In the genomic region with DNA sequence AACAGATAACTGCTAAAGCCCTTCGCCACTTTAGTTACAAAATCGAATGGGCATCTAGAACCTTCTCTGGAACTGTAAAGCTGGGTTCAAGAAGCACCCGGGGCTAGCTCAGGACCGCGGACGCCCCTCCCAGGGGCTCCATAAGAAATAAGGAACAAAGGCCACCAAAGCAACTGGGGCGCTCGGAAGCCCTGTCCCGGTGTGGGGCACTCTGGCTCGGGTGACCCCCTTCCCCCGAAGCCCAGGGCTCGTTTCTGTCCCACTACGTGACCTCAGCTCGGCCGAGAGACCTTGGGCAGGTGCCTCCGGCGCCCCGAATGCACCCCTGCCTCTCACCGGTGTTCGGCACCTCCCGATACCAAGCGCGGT, we compare ENCODE assay signal across 8 mouse cellular contexts. TPM values are rescaled to one million over a fixed set of nuclear protein-coding genes. Genes with fewer than 3 reads are reported as not detected.
DNase-seq lines count a peak whose midpoint lies in the region; ATAC-seq lines count a peak whose summit lies in the region.

No protein-coding gene starts in this region.

- peaks cover 29% of the 10 kb centered on the region for H3K36me3 ChIP-seq in heart, embryonic 14.5 days (ENCODE audit: control insufficient read depth, insufficient read depth, low read length)
- H3K36me3 ChIP-seq in hindbrain, embryonic 11.5 days (ENCODE audit: control insufficient read depth, insufficient read depth, low read length), result 0 out of 2 replicates have a peak, but pooled peaks cover 3% of the 10 kb centered on the region
- H3K36me3 ChIP-seq in midbrain, embryonic 11.5 days (ENCODE audit: control insufficient read depth, insufficient read depth, low read length), result peaks cover 16% of the 10 kb centered on the region; the same call in 1 of the 2 replicates

- peaks cover 8 to 29% of the 10 kb centered on the region in 2 experiments for H3K4me1 ChIP-seq in heart, embryonic 14.5 days (ENCODE audit: control insufficient read depth in 2 of 2, insufficient read depth in 2 of 2, low read length in 2 of 2)
- no peaks in the 10 kb centered on the region for H3K4me1 ChIP-seq in hindbrain, embryonic 11.5 days (replicated peaks; ENCODE audit: control insufficient read depth, insufficient read depth, low read length)
- H3K4me1 ChIP-seq in midbrain, embryonic 11.5 days (ENCODE audit: control insufficient read depth, insufficient read depth, low read length), result peaks cover 9% of the 10 kb centered on the region; the same call in 1 of the 2 replicates

- 1% methylated on average over 23 of the region's 23 CpGs for WGBS in heart, embryonic 14.5 days
- WGBS in hindbrain, embryonic 11.5 days, result 0% methylated on average over 23 of the region's 23 CpGs
- WGBS in midbrain, embryonic 11.5 days, result 2% methylated on average over 23 of the region's 23 CpGs

- peak; percentile 44; the same call in 1 of the 2 replicates for ATAC-seq in heart, embryonic 14.5 days (ENCODE audit: insufficient number of reproducible peaks, insufficient read depth, low FRiP score, low read depth)
- peak; percentile 74 for ATAC-seq in hindbrain, embryonic 11.5 days (ENCODE audit: low FRiP score)
- ATAC-seq in midbrain, embryonic 11.5 days (ENCODE audit: low FRiP score), result no peak; the same call in 1 of the 2 replicates

- intact Hi-C loops in heart, postnatal 36 days (cut with DNase I), result loop anchor here (1.0 to 2.0 kb wide), 2 partner anchors 23 to 64 kb away; no protein-coding TSS in a partner anchor

- H3K4me3 ChIP-seq in heart, embryonic 14.5 days (ENCODE audit: control insufficient read depth in 1 of 2, insufficient read depth in 1 of 2, low read depth in 1 of 2, low read length in 2 of 2), result peak overlapping the region; percentile 77 to 79
- H3K4me3 ChIP-seq in hindbrain, embryonic 11.5 days (ENCODE audit: low read depth, low read length), result peak overlapping the region; percentile 78
- peak overlapping the region; percentile 55 for H3K4me3 ChIP-seq in midbrain, embryonic 11.5 days (ENCODE audit: low read depth, low read length)

- H3K27me3 ChIP-seq in heart, embryonic 14.5 days (ENCODE audit: control insufficient read depth, insufficient read depth, low read length), result no peaks in the 10 kb centered on the region
- H3K27me3 ChIP-seq in hindbrain, embryonic 11.5 days (ENCODE audit: control insufficient read depth, insufficient read depth, low read length), result no peaks in the 10 kb centered on the region
- H3K27me3 ChIP-seq in midbrain, embryonic 11.5 days (ENCODE audit: control insufficient read depth, insufficient read depth, low read length), result no peaks in the 10 kb centered on the region

- peak overlapping the region; percentile 79 for H3K4me2 ChIP-seq in heart, embryonic 14.5 days (ENCODE audit: low read length)
- H3K4me2 ChIP-seq in hindbrain, embryonic 11.5 days (replicated peaks; ENCODE audit: low read depth, low read length), result peak overlapping the region; percentile 48
- peak overlapping the region; percentile 70 for H3K4me2 ChIP-seq in midbrain, embryonic 11.5 days

- H3K9me3 ChIP-seq in heart, embryonic 14.5 days (ENCODE audit: control insufficient read depth, low read length), result no peaks in the 10 kb centered on the region
- H3K9me3 ChIP-seq in hindbrain, embryonic 11.5 days (ENCODE audit: control insufficient read depth, low read length), result no peaks in the 10 kb centered on the region
- no peaks in the 10 kb centered on the region for H3K9me3 ChIP-seq in midbrain, embryonic 11.5 days (ENCODE audit: control insufficient read depth, low read length)

- peak overlapping the region; percentile 95 for H3K9ac ChIP-seq in heart, embryonic 14.5 days (ENCODE audit: low read length)
- H3K9ac ChIP-seq in hindbrain, embryonic 11.5 days (ENCODE audit: low read depth, low read length), result peak overlapping the region; percentile 86
- H3K9ac ChIP-seq in midbrain, embryonic 11.5 days (ENCODE audit: low read length), result peak overlapping the region; percentile 78

- H3K27ac ChIP-seq in heart, embryonic 14.5 days (replicated peaks in 1 of 2; ENCODE audit: control insufficient read depth in 1 of 2, insufficient read depth in 1 of 2, low read depth in 2 of 2, low read length in 2 of 2), result peak overlapping the region; percentile 88
- peak overlapping the region; percentile 70 for H3K27ac ChIP-seq in hindbrain, embryonic 11.5 days (ENCODE audit: low read depth, low read length)
- peak overlapping the region; percentile 7; the same call in 1 of the 2 replicates for H3K27ac ChIP-seq in midbrain, embryonic 11.5 days (ENCODE audit: low read depth, low read length)

- DNase-seq in heart, postnatal 36 days, result no peak
- peak; percentile 58 for DNase-seq in Muller cell, postnatal 12 days (ENCODE audit: inconsistent ontology term)
- no peak for DNase-seq in hindbrain, embryonic 11.5 days (ENCODE audit: low spot score)
- no peak for DNase-seq in midbrain, embryonic 11.5 days (ENCODE audit: low spot score, missing footprints)
- DNase-seq in layer of hippocampus, adult 9-10 months (ENCODE audit: low spot score), result no peak
- DNase-seq in c-Kit-positive CD71-positive TER-119-positive erythroid progenitor cells, embryonic 14.5 days (ENCODE audit: low spot score), result no peak
- no peak for DNase-seq in cerebellum, postnatal 10 days

RNA-seq across cellular contexts. Expression of gene Ndufa6, which starts 0.4 kb away (rescaled TPM):
- polyA plus RNA-seq in heart, embryonic 14.5 days (2014; fragmentation: Nextera tagmentation; extraction: Ambion mirVana), result 667 and 735 TPM in 2 replicates
- total RNA-seq in heart, postnatal 36 days (2021), result 100 to 1,000 TPM; 702 to 740 TPM
- 277 and 281 TPM in 2 replicates for polyA plus RNA-seq in hindbrain, embryonic 11.5 days (2014; fragmentation: Nextera tagmentation; extraction: Ambion mirVana)
- polyA plus RNA-seq in midbrain, embryonic 11.5 days (2014; fragmentation: Nextera tagmentation; extraction: Ambion mirVana), result 290 and 293 TPM in 2 replicates

RNA-seq across cellular contexts. Expression of gene Smdt1, which starts 15.0 kb away (rescaled TPM):
- 365 and 384 TPM in 2 replicates for polyA plus RNA-seq in heart, embryonic 14.5 days (2014; fragmentation: Nextera tagmentation; extraction: Ambion mirVana)
- 100 to 1,000 TPM; 192 to 202 TPM for total RNA-seq in heart, postnatal 36 days (2021)
- polyA plus RNA-seq in hindbrain, embryonic 11.5 days (2014; fragmentation: Nextera tagmentation; extraction: Ambion mirVana), result 267 and 274 TPM in 2 replicates
- polyA plus RNA-seq in midbrain, embryonic 11.5 days (2014; fragmentation: Nextera tagmentation; extraction: Ambion mirVana), result 253 and 268 TPM in 2 replicates

RNA-seq across cellular contexts. Expression of gene Pheta2, which starts 15.0 kb away (rescaled TPM):
- 7.3 and 7.5 TPM in 2 replicates for polyA plus RNA-seq in heart, embryonic 14.5 days (2014; fragmentation: Nextera tagmentation; extraction: Ambion mirVana)
- total RNA-seq in heart, postnatal 36 days (2021), result 1 to 10 TPM in 1 of 2 experiments, under 1 TPM in 1; 0.76 to 1.6 TPM
- 3.3 and 4.0 TPM in 2 replicates for polyA plus RNA-seq in hindbrain, embryonic 11.5 days (2014; fragmentation: Nextera tagmentation; extraction: Ambion mirVana)
- 3.4 and 4.3 TPM in 2 replicates for polyA plus RNA-seq in midbrain, embryonic 11.5 days (2014; fragmentation: Nextera tagmentation; extraction: Ambion mirVana)

RNA-seq across cellular contexts. Expression of gene Naga, which starts 15.0 kb away (rescaled TPM):
- polyA plus RNA-seq in heart, embryonic 14.5 days (2014; fragmentation: Nextera tagmentation; extraction: Ambion mirVana), result 47.4 and 48.7 TPM in 2 replicates
- total RNA-seq in heart, postnatal 36 days (2021), result 10 to 100 TPM; 28.3 to 34.2 TPM
- 22.2 and 22.8 TPM in 2 replicates for polyA plus RNA-seq in hindbrain, embryonic 11.5 days (2014; fragmentation: Nextera tagmentation; extraction: Ambion mirVana)
- polyA plus RNA-seq in midbrain, embryonic 11.5 days (2014; fragmentation: Nextera tagmentation; extraction: Ambion mirVana), result 20.6 and 21.6 TPM in 2 replicates

RNA-seq across cellular contexts. Expression of gene Cyp2d22, which starts 26.3 kb away (rescaled TPM):
- 8.6 and 9.2 TPM in 2 replicates for polyA plus RNA-seq in heart, embryonic 14.5 days (2014; fragmentation: Nextera tagmentation; extraction: Ambion mirVana)
- total RNA-seq in heart, postnatal 36 days (2021), result 10 to 100 TPM; 25.6 to 25.8 TPM
- 1.8 and 2.1 TPM in 2 replicates for polyA plus RNA-seq in hindbrain, embryonic 11.5 days (2014; fragmentation: Nextera tagmentation; extraction: Ambion mirVana)
- 1.7 and 1.9 TPM in 2 replicates for polyA plus RNA-seq in midbrain, embryonic 11.5 days (2014; fragmentation: Nextera tagmentation; extraction: Ambion mirVana)

Comparison
In these comparisons a context has a peak if more than half of its experiments do, and no peak if none do; other contexts are left out.
1. H3K27ac ChIP-seq: peak in every context shown above with its lines; median percentile 88 in heart, embryonic 14.5 days; 70 in hindbrain, embryonic 11.5 days; 7 in midbrain, embryonic 11.5 days.